Mouse (Mus musculus): ENCODE results near the gene Wap.

Wap gene

DNA sequence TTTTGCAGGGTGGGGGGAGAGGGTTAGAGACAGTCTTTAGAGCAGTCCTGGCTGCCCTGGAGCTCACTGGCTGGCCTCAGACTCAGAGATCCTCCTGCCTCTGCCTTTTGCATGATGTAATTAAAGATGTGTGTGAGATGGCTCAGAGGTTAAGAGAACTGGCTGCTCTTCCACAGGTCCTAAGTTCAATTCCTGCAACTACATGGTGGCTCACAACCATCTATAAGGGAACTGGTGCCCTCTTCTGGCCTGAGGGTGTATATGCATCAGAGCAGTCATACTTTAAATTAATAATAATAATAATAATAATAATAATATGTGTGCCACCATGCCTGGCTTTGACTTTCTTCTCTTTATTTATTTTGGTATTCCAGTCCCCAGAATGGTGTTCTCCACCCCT, 8.8 kb downstream of the Wap start:
- ATAC-seq (ENCODE audit: insufficient number of reproducible peaks, low FRiP score, low TSS enrichment): no peak

DNA sequence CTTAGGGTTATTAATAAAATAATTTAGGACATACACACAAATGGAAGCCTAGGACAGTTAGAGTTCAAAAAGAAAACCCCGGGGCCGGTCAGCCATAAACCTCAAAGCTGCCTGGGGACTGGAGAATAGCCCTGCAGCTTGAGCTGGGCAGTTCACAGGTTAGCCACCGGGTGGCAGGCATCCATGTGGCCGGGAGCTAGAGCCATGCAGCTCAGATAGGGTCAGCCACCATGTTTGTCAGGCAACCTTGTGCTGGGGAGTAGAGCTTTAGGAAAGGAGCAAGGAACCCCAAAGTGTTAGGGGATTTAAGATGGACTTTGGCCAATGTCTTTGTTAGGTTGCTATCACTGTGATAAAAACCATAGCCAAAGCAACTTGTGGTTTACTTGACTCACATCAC, 9.9 kb downstream of the Wap start:
- ATAC-seq (ENCODE audit: insufficient number of reproducible peaks, low FRiP score, low TSS enrichment): no peak; the same call in 1 of the 2 replicates

DNA sequence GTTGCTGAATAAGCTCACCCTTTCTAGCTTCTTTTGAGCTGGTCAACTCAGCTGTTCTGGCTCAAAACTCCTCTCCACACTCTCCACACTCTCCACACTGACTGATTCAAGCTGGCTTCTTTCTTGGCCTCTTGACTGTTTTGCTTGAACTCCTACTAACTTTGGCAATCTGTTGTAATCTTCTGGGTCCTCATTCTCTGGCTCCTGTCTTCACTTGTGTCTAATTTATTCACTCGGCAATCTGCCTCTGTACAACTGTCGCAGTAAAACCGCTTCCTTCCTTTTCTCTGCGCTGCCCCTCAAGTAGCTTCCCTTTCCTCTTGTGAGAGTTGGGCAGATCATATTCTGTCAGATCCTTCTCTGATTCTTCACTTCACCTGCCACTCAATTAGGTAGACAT, 10.7 kb downstream of the Wap start:
- ATAC-seq (ENCODE audit: insufficient number of reproducible peaks, low FRiP score, low TSS enrichment): no peak

DNA sequence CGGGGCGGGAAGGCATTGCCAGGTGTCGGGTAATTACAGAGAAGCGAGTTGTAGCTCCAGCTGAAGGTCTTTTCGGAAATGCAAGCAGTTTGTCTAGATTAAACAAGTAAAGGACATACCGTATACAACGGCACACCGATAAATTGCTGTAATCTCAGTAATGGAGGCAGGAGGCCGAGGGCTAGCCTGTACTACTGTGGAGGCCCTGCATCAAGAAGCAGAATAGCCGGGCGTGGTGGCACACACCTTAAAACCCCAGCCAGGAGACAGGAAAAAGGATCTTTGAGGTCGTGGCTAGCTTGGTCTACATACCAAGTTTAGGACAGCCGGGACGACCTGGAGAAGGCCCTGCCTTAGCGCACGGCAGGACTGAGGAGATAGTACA, 12.1 kb downstream of the Wap start:
- no peak for ATAC-seq (ENCODE audit: insufficient number of reproducible peaks, low FRiP score, low TSS enrichment)

DNA sequence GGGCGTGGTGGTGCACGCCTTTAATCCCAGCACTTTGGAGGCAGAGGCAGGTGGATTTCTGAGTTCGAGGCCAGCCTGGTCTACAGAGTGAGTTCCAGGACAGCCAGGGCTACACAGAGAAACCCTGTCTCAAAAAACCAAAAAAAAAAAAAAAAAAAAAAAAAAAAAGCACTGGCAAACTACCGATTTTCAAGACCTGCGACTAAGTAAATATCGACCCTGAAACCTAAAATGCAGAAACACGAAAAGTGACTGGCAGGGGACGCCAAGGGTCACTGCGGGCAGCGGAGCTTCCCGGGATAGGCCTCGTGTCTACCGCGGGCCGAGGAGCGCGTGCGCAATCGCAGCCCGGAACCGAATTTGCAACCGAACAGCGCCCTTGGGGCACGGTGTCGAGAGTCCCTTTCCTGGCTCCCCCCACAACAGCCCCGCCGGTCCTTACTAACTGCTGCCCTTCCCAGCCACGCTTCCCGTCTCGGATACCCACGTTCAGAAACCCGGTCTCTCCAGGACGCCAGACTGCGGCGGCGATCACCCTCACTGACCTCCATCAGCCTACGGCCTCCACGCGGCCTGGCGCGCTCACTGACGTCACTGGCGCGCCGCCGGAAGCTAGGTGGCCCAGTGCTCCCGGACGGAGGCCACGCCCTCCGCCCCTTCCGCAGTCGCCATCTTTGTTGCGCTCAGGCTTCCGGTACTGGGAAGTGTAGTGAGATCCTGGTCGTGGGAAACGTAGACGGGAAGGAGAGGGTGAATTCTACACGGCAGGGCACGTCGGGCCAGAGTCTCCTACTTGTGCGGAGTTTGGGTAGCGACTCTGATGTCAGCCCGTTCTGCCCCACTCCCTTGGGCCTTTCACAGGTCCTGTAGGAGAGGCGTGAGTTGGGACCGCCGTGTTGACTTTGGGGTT, 12.7 kb downstream of the Wap start, which contains the start of gene Tbrg4:
Gene Tbrg4 (minus strand): TSS at position 590 of the 910 bp plus-strand sequence.
- ATAC-seq (ENCODE audit: insufficient number of reproducible peaks, low FRiP score, low TSS enrichment): peak; percentile 95

DNA sequence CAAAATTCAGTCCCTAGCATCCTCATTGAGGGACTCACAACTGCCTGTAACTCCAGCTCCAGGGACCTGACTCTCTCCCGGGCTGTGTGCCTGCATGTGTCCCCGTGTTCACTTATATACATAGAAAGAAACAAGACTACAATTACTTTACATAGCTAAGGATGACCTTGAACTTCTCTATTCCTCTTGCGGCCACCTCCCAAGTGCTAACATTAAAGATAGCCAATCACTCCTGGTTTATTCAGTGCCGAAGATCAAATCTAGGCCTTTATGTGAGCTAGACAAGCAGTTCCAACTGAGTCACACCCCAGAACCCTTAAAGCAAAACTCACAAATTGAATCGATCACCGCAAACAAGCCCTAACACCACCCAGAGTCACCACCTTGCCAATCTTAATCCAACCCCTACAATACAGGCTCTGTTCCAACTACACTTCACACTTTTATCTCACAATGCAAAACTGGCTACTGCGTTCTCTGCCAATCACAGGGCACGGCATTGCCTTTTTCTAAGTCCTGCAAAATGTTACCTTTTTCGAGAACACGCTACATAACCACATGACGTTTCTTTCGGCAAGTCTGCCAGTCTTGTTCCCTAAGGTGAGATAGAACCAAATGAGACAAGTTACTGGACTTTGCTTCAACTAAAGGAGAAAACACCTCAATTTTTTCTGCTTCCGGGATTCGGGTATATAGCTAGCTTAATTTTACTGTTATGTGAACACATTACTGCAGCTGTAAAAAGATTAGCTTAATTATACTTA, 13.6 kb downstream of the Wap start:
- no peak for ATAC-seq (ENCODE audit: insufficient number of reproducible peaks, low FRiP score, low TSS enrichment)

DNA sequence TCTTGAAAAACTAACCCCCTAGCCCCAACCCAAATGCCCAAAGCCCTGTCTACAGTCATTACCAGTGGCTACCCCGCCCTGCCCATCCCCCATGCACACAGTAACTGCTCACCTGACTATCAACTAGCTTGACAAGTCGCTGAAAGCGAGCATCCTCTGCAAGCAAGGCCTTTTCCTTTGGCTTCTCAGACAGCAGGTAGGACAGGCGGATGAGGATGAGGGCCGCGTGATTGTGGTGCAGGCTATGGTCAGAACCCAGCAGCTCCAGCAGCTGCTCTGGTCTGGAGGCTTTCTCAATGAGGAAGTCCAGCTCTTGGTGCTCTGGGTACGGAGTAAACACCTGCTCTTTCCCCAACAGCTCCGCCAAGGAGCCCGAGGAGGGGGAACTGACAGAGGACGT, 14.7 kb downstream of the Wap start:
- ATAC-seq (ENCODE audit: insufficient number of reproducible peaks, low FRiP score, low TSS enrichment): no peak

DNA sequence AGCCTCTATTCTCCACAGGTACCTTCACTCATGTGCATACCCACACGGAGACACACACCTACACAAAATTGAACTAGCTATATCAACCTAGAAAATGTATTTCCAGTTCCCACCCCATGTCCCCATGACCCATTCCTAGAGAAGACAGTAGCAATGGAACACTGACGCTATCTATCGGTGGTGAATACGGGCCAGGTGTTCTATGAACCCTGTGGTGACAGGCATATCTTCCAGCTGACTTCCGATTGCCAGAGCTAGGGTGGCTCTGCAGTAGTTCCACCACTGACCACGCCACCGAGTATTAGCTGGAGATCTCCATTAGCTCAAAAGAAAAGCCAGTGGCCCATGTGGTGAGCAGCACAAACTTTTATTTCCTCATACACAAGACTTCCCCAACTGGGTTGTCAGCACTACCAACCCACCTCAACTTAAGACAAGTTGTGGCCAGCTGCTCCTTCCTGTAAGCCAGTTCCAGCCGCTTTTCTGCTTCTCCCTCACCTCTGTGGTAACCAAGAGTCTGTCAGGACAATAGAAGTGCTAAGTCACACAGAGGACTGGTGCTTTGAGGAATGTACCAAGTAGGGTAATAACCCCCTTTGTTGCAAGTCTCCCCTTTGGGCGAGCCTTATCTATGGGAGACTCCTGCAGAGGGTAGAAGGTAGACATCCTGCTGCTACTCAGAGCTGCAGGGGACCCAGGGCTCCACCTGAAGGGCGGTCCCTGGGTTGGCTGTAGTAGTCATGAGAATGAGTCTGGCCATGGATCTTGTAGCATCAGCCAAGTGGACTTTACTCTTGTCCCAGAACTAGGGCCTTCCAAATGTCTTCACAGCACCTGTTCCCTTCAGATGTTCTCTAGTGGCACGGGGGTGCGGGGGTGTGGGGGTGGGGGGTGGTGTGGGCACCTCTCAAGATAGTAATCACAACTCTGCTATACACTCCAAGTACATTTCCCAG, 22.9 kb downstream of the Wap start:
- ATAC-seq (ENCODE audit: insufficient number of reproducible peaks, low FRiP score, low TSS enrichment): no peak

DNA sequence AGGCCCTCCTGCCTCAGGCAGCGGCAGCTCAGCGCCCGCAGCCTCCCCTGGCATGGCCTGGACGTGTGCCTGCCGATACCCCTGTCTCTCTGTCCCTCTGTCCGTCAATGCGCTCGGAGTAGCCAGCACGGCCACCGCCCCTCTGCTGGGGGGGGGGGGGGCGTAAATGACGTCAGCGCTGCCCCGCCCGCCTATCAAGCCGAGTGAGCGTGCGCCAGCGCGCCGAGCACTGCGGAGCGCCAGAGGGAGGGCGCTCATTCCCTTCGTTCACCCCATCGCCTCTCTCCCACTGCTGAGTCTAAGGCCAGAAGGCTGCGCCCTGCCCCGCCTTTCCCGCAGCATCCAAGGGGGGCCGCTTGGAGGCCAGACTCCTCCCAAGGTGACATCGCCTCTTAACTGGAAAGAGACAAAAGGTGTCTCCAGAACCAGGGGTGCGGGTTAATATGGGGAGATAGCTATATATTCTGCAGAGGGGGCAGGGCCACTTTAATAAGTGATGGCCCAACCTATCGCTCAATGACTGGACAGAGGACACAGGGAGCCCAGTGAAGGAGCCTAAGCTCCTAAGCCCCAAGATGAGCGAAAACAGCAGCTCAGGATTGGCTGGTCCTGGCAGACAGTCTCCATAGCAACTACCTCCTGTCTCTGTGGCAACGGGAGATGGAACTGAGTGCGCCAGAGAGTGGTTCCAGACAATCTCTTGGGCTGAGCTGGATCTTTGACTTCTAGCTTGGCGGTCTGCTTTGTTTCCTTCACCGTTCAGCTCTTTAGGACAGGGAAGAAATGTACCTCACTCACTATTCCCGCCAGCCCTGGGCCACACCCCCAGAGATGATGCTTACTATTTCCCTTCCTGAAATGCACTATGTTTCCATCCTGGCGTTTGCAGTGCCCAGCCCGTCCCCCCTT, 32.7 kb downstream of the Wap start, which contains the start of gene Nacad:
Gene Nacad (minus strand): TSS at position 563 of the 909 bp plus-strand sequence.
- peak; percentile 78 for ATAC-seq (ENCODE audit: insufficient number of reproducible peaks, low FRiP score, low TSS enrichment)

DNA sequence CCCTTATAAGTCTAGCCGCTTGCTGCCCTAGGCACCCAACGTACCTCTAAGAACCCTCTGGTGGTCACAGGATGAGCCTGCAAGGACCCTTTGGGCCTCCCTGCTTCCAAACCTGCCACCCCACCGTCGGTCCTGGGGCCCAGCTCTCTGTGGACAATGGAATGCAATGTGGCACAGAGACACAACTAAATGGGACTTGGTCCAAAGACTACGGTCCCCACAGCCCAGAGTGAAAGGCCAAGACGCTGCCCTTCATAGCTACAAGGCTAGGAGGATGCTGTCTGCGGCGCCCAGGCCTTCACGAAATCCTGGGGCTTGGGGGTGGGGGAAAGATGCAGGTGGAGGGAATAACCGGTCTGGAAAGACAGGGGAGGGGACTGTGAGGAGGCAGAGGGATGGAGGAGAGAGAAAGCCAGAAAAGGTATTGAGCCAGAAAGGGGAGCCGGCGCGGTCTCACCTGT, 33.4 kb downstream of the Wap start:
- peak; percentile 10; the same call in 1 of the 2 replicates for ATAC-seq (ENCODE audit: insufficient number of reproducible peaks, low FRiP score, low TSS enrichment)

DNA sequence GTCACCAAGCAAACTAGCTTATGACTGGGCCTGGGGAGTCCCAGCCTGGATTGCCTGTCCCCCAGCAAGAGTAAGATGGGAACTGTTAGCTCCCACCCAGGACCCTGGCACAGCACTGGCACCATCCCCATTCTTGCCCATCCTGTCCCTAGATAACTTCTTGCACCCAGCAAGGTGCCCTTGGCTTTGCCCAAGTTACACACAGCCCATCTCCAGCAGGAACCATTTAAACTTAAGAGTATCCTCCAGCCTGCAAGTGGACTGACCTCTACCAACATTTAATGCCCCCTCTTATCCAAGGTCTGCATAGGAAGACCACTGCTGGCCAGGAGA, 33.9 kb downstream of the Wap start:
- ATAC-seq (ENCODE audit: insufficient number of reproducible peaks, low FRiP score, low TSS enrichment): no peak

DNA sequence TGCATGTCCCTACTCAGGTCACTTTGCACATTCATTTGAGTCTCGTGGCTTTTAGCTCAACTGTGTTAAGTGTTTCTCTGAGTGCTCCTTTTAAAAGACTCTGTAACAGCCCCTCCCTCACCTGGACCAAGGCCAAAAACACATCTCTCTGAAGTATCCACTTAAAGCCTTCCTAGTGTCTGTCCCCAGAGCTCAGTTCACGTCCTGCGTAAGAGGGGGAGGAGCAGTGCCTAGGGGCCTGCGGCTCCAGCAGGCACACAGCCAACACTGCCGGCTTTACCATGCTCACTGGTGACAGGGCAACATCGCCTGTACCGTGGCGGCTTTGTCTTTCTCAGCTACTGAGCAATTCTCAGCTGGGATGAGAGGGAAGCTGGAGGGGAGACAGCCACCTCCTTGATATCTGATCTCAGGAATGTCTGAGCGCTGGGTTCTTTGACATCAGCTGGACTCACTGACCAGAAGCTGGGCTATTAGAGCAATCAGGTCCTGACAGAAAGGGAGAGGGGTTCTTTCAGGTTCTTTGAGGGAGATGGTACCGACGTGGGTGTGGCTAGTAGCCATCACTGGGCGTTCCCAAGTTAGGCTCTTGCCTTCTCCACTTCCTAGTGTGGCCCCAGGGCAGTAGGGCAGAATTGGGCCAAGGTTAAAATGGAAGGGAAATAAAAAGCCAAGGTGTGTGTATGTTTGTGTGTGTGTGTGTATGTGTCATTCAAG, 34.4 kb downstream of the Wap start:
- no peak for ATAC-seq (ENCODE audit: insufficient number of reproducible peaks, low FRiP score, low TSS enrichment)

DNA sequence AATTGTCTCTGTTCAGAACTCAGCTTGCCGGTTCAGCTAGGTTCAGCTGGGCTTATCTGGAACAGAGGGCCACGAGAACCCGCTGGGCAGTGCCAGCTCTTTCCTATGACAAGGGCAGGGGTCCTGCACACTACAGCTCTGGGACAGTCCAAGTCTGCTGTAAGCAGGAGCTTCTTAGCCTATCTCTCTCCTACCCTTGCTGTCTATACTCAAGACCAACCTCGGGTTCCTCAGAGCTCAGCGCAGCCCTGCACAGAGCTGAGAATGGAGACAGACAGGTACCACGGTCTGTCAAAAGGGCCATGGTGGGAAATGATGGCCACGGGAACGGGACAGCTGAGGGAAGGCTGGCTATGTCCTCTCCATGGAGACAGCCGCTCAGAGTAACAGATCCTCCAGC, 35.2 kb downstream of the Wap start:
- ATAC-seq (ENCODE audit: insufficient number of reproducible peaks, low FRiP score, low TSS enrichment): no peak

DNA sequence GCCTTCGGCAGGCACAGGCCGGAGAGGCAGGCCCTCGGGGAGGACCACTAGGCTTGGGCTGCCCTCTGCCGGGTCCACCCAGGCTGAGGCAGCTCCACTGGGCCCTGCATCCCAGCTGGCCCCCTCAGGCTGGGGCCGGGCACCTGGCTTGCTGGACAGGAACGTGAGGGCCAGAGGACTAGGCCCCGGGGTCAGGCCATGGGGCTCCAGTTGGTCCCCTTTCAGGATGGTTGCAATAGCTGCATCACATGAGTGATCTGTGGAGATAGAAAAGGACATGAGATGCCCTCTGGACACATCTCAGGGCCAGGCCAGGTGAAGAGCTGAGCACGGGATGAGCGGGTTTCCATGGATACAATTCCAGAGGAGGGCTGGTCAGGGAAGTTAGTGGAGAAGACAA, 35.8 kb downstream of the Wap start:
- no peak for ATAC-seq (ENCODE audit: insufficient number of reproducible peaks, low FRiP score, low TSS enrichment)

DNA sequence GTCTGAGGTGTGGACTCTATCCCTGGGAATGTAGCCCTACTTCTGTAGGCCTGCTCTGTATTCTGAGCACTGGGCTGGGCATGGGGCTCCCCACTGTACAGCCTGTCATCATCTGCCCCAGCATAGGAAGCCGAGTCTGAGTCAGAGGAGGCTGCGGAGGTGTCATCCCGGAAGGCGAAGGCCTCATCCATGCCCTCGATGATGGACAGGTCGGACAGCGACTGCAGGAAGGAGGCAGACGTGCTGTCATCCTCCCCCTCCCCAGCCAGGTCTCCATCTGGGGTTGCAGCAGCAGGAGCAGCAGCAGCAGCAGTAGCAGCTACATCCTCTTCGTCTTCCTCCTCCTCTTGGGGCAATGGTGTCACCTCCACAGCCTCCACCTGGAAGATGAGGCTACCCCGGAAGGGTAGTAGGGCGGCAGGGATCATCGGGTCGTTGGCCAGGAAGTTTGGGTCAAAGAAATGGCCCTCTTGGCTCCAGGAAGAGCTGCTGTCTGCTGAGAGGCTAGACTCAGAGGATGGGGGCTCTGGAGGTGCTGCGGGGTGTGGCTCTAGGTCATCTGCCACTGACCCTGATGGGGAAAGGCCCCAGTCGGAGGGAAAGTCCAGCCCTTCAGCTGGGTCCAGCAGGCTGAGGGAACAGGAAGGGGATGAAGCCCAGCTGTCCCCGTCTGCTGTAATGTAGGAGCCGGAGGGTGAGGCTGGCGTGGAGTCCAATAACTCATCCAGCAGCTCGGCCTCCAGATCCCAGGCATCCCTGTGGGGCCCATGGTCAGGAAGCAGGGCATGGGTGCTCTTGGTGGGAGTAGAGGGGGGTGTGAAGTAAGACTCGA, 36.6 kb downstream of the Wap start:
- no peak for ATAC-seq (ENCODE audit: insufficient number of reproducible peaks, low FRiP score, low TSS enrichment)

DNA sequence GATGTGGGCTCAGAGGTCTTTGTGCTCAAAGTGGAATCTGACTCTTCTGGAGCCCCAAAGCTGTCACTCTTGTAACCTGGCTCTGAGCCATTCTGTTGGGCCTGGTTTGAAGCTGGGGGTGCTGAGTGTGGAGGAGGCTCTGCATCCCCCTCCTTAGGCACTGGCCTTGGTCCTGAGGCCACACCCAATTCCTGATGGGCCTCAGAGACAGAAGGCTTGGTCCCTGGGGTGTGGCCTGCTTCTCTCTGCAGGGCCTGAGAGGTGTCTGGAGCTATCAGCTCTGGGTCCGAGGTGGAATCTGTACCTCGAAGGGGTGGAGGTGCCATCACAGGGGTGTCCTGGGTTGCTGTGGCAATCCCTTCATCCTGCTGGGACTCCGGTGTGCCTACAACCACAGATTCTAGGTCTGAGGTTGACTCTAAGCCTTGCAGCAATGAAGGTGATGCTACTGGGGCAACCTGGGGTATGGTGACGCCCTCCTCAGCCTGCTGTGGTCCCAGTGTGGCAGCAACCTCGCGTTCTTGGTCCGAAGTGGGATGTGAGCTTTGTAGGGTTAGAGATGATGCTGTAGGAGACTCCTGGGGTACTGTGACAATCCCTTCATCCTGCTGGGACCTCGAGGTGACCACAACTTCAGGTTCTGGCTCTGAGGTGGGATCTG, 38.0 kb downstream of the Wap start:
- no peak for ATAC-seq (ENCODE audit: insufficient number of reproducible peaks, low FRiP score, low TSS enrichment)

DNA sequence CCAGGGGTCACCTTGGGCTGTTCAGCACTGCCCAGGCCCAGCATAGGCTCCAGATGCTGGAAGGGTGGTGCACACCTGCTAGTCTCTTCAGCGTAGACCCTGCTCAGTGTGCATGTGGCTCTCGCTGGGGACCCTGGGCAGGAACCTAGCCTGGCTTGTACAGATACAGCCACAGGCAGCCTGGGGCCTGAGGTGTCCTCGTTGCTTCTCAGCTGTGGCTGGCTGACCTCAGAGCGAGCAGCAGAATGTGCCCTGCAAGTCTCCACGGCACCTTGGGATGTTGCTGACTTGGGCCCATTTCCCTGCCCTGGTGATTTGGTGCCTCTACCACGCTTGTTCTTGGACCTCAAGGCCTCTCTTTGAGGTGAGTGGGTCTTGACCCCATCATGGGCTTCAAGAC, 38.6 kb downstream of the Wap start:
- ATAC-seq (ENCODE audit: insufficient number of reproducible peaks, low FRiP score, low TSS enrichment): no peak
